Mouse (Mus musculus) liver, embryonic 11.5 days (tissue): ENCODE measurements around the gene Zfp59. TPM values are rescaled to one million over a fixed set of nuclear protein-coding genes. Genes with fewer than 3 reads are reported as not detected.
"Not testable (repeated sequence)": the region's sequence is repeated elsewhere in the genome, so short reads cannot be mapped to it uniquely, and the experiment has no call there.

Experiments used
- ATAC-seq: fragments of 200-750 bp; cut with Nextera tagmentation; replicated peaks from 2 replicates; pipeline ENCODE4 v1.8.0; 2017; ENCODE audit warnings: moderate number of reproducible peaks, mild to moderate bottlenecking, moderate TSS enrichment, moderate library complexity; ENCODE audit not compliant: low FRiP score
- DNase-seq: peaks from one replicate; pipeline ENCODE4 v3.0.0-alpha.2; 2017; ENCODE audit warnings: low spot score
- H3K27ac ChIP-seq: fragments of 300-500 bp; sonication (generic); 2 replicates; pipeline ENCODE4 v1.5.1; 2014; ENCODE audit warnings: mild to moderate bottlenecking, low read depth, low read length, control low read depth
- H3K27me3 ChIP-seq: fragments of 300-500 bp; sonication (generic); replicated peaks from 2 replicates; pipeline ENCODE4 v1.6.1; 2014; ENCODE audit warnings: low read length, mixed read lengths; ENCODE audit not compliant: control insufficient read depth, insufficient read depth
- H3K36me3 ChIP-seq: fragments of 300-500 bp; sonication (generic); 2 replicates; pipeline ENCODE4 v1.6.1; 2014; ENCODE audit warnings: mild to moderate bottlenecking, low read length, moderate library complexity, mixed read lengths; ENCODE audit not compliant: control insufficient read depth, insufficient read depth
- H3K4me1 ChIP-seq: fragments of 300-500 bp; sonication (generic); replicated peaks from 2 replicates; pipeline ENCODE4 v1.6.1; 2014; ENCODE audit warnings: low read length, mixed read lengths; ENCODE audit not compliant: control insufficient read depth, insufficient read depth
- H3K4me2 ChIP-seq: fragments of 300-500 bp; sonication (generic); 2 replicates; pipeline ENCODE4 v1.6.1; 2014; ENCODE audit warnings: mild to moderate bottlenecking, control low read depth, moderate library complexity
- H3K4me3 ChIP-seq: fragments of 300-500 bp; sonication (generic); 2 replicates; pipeline ENCODE4 v1.5.1; 2014; ENCODE audit warnings: low read depth, low read length, control low read depth
- H3K9ac ChIP-seq: fragments of 300-500 bp; sonication (generic); 2 replicates; pipeline ENCODE4 v1.6.1; 2014; ENCODE audit warnings: low read depth, low read length, control low read depth
- H3K9me3 ChIP-seq: fragments of 300-500 bp; sonication (generic); 2 replicates; pipeline ENCODE4 v1.6.1; 2016; ENCODE audit warnings: low read length, inconsistent platforms, mixed read lengths; ENCODE audit not compliant: control insufficient read depth
- WGBS: fragments of 180-500 bp; shearing (Covaris S2); extraction: QIAGEN DNeasy Blood & Tissue Kit; methylation state at CpG from one replicate; pipeline ENCODE4 v1.1.7; 2014; 5-methylcytosine and 5-hydroxymethylcytosine counted together
- polyA plus RNA-seq: library from polyadenylated mRNA; unstranded; fragments of >200 nt; fragmentation: Nextera tagmentation; extraction: Ambion mirVana; gene quantifications from 2 replicates; pipeline ENCODE4 v1.2.1, GENCODE M21; 2014

Zfp59 gene
- 4.6 and 5.7 TPM in 2 replicates for polyA plus RNA-seq

- peak within 1 kb of the TSS; percentile 68 for H3K4me2 ChIP-seq
- no peaks in the 10 kb centered on the region for H3K9me3 ChIP-seq
- ATAC-seq, result peak; percentile 96
- peak; percentile 82 for DNase-seq
- H3K36me3 ChIP-seq, result no peaks in the 10 kb centered on the region
- 3% methylated on average over 33 of the region's 34 CpGs for WGBS
- peak within 1 kb of the TSS; percentile 66 for H3K9ac ChIP-seq
- H3K4me1 ChIP-seq, result no peaks in the 10 kb centered on the region
- H3K27me3 ChIP-seq, result no peaks in the 10 kb centered on the region
- H3K4me3 ChIP-seq, result peak within 1 kb of the TSS; percentile 64
- H3K27ac ChIP-seq, result peak within 1 kb of the TSS; percentile 35; the same call in 1 of the 2 replicates
These were observed at the start of gene Zfp59 for GRCm38 (mm10) chr7:27838323-27839249. Gene Zfp59, plus strand, starts transcription at chr7:27838607.

- Histone ChIP-seq H3K4me3 (no peak overlapping the region), H3K27me3 (no peaks in the 10 kb centered on the region), H3K9me3 (peaks cover 3% of the 10 kb centered on the region), H3K36me3 (no peaks in the 10 kb centered on the region), H3K4me1 (no peaks in the 10 kb centered on the region), H3K4me2 (no peak overlapping the region), H3K9ac (no peak overlapping the region), H3K27ac (no peak overlapping the region)
- no peak for ATAC-seq
- WGBS, result 80% methylated on average over 5 of the region's 5 CpGs
- DNase-seq, result no peak
These were observed 49.1 kb upstream of the Zfp59 start for GRCm38 (mm10) chr7:27789306-27789705.

GRCm38 (mm10) chr7:27793865-27794264, 44.5 kb upstream of the Zfp59 start:
- not testable (repeated sequence) for H3K9me3 ChIP-seq, H3K27me3 ChIP-seq, H3K9ac ChIP-seq, H3K4me2 ChIP-seq, ATAC-seq, H3K36me3 ChIP-seq, DNase-seq, H3K4me3 ChIP-seq, H3K4me1 ChIP-seq, H3K27ac ChIP-seq
- WGBS, result 58% methylated on average over 2 of the region's 3 CpGs

GRCm38 (mm10) chr7:27794566-27794965, 43.8 kb upstream of the Zfp59 start:
- no peaks in the 10 kb centered on the region for H3K27me3 ChIP-seq

GRCm38 (mm10) chr7:27797906-27798811, 40.2 kb upstream of the Zfp59 start:
- no peak overlapping the region for H3K4me3 ChIP-seq

More at GRCm38 (mm10) chr7:27794566-27794965, 43.8 kb upstream of the Zfp59 start:
- no peak for ATAC-seq
- H3K9me3 ChIP-seq, result no peaks in the 10 kb centered on the region
- no peaks in the 10 kb centered on the region for H3K36me3 ChIP-seq
- H3K4me3 ChIP-seq, result no peak overlapping the region
- H3K4me1 ChIP-seq, result no peaks in the 10 kb centered on the region
- DNase-seq, result no peak
- H3K27ac ChIP-seq, result no peak overlapping the region
- H3K4me2 ChIP-seq, result no peak overlapping the region
- no peak overlapping the region for H3K9ac ChIP-seq

GRCm38 (mm10) chr7:27801137-27801536, 37.3 kb upstream of the Zfp59 start:
- Histone ChIP-seq H3K9ac (no peak overlapping the region), H3K4me2 (no peak overlapping the region), H3K27ac (no peak overlapping the region), H3K9me3 (no peaks in the 10 kb centered on the region), H3K4me3 (no peak overlapping the region), H3K27me3 (no peaks in the 10 kb centered on the region), H3K4me1 (peaks cover 5% of the 10 kb centered on the region; the same call in 1 of the 2 replicates), H3K36me3 (no peaks in the 10 kb centered on the region)
- WGBS, result 63% methylated on average over 2 of the region's 2 CpGs
- no peak for ATAC-seq
- DNase-seq, result no peak

More at GRCm38 (mm10) chr7:27797906-27798811, 40.2 kb upstream of the Zfp59 start:
- no peaks in the 10 kb centered on the region for H3K36me3 ChIP-seq
- WGBS, result 40% methylated on average over 8 of the region's 8 CpGs
- 0 out of 2 replicates have a peak overlapping the region, but pooled peaks have one; percentile 3 for H3K4me2 ChIP-seq
- no peaks in the 10 kb centered on the region for H3K4me1 ChIP-seq
- H3K27me3 ChIP-seq, result no peaks in the 10 kb centered on the region
- ATAC-seq, result no peak
- H3K27ac ChIP-seq, result no peak overlapping the region
- DNase-seq, result no peak
- no peak overlapping the region for H3K9ac ChIP-seq
- no peaks in the 10 kb centered on the region for H3K9me3 ChIP-seq

- H3K27ac ChIP-seq, result no peak overlapping the region
- H3K4me2 ChIP-seq, result no peak overlapping the region
- H3K9ac ChIP-seq, result no peak overlapping the region
- H3K36me3 ChIP-seq, result no peaks in the 10 kb centered on the region
- no peaks in the 10 kb centered on the region for H3K9me3 ChIP-seq
- peaks cover 5% of the 10 kb centered on the region; the same call in 1 of the 2 replicates for H3K4me1 ChIP-seq
- ATAC-seq, result no peak
- no peaks in the 10 kb centered on the region for H3K27me3 ChIP-seq
- 78% methylated on average over 5 of the region's 5 CpGs for WGBS
- DNase-seq, result no peak
- no peak overlapping the region for H3K4me3 ChIP-seq
These were observed 35.4 kb upstream of the Zfp59 start for GRCm38 (mm10) chr7:27802986-27803385.

GRCm38 (mm10) chr7:27804297-27805030, 33.9 kb upstream of the Zfp59 start:
- Histone ChIP-seq H3K27ac (peak overlapping the region; percentile 46; the same call in 1 of the 2 replicates), H3K36me3 (peaks cover 3% of the 10 kb centered on the region; the same call in 1 of the 2 replicates)

More at GRCm38 (mm10) chr7:27804297-27805030, 33.9 kb upstream of the Zfp59 start:
- Histone ChIP-seq H3K9me3 (no peaks in the 10 kb centered on the region), H3K27me3 (no peaks in the 10 kb centered on the region), H3K4me3 (peak overlapping the region; percentile 79), H3K9ac (peak overlapping the region; percentile 83), H3K4me2 (peak overlapping the region; percentile 82), H3K4me1 (peaks cover 5% of the 10 kb centered on the region; the same call in 1 of the 2 replicates)
- ATAC-seq, result peak; percentile 90
- WGBS, result under 1% methylated on average over 25 of the region's 25 CpGs
- DNase-seq, result peak; percentile 76
